Mouse (Mus musculus) midbrain, embryonic 10.5 days (tissue): ENCODE data around the gene BC030870. TPM values are rescaled to one million over a fixed set of nuclear protein-coding genes. Genes with fewer than 3 reads are reported as not detected.

Experiments used
- microRNA-seq: library from miRNA; unstranded; fragments of <30 nt; microRNA quantifications from one replicate; pipeline ENCODE4, GENCODE M21; 2017
- polyA plus RNA-seq: library from polyadenylated mRNA; unstranded; fragments of >200 nt; fragmentation: Nextera tagmentation; extraction: Ambion mirVana; gene quantifications from 2 replicates; pipeline ENCODE4 v1.2.1, GENCODE M21; 2016

BC030870 gene
- polyA plus RNA-seq, 1 experiment from 2014 or later, result not detected

Small RNA genes within 50 kb of the gene (microRNA-seq; reads per million reads assigned to microRNA genes)
- not detected for gene Gm24333

Other genes starting within 250 kb of the BC030870 start
- 18.0 and 19.7 TPM in 2 replicates for gene Tmem192, start 182.4 kb downstream of the BC030870 start, polyA plus RNA-seq
- not detected in 2 replicates for gene Trim75, start 141.7 kb downstream of the BC030870 start, polyA plus RNA-seq
- gene Trim61, start 111.0 kb downstream of the BC030870 start, polyA plus RNA-seq, result 0.07 TPM in 1 of 2 replicates, not detected in the other
- not detected in 2 replicates for gene Trim60, start 111.0 kb downstream of the BC030870 start, polyA plus RNA-seq
- gene Apela, start 92.2 kb downstream of the BC030870 start, polyA plus RNA-seq, result 1.5 and 1.6 TPM in 2 replicates
- not detected in 2 replicates for gene Gm10663, start 54.5 kb downstream of the BC030870 start, polyA plus RNA-seq